ENCODE assay signal across 13 mouse cellular contexts in genomic region chr2:106355565-106355964, GRCm38 (mm10).
DNase-seq lines count a peak whose midpoint lies in the region; ATAC-seq lines count a peak whose summit lies in the region.
"Had no signal": no experiment of that assay in that cellular context is flagged by ENCODE, and none has a peak within 500 bp of the region (broad histone marks: within the 10 kb centered on the region; RNA-seq: fewer than 3 reads in every experiment).

No protein-coding gene starts in this region.

- peak; percentile 44; the same call in 1 of the 2 replicates for ATAC-seq in forebrain, embryonic 11.5 days (replicated peaks; ENCODE audit: low FRiP score)
- ATAC-seq in midbrain, embryonic 11.5 days (ENCODE audit: low FRiP score): peak; percentile 68
- ATAC-seq in midbrain, embryonic 12.5 days (ENCODE audit: low FRiP score, low read depth): peak; percentile 65
- peak; percentile 45; the same call in 1 of the 2 replicates for ATAC-seq in neural tube, embryonic 15.5 days (ENCODE audit: low FRiP score)

- no peak overlapping the region for H3K9ac ChIP-seq in forebrain, embryonic 11.5 days (ENCODE audit: low read length)
- H3K9ac ChIP-seq in midbrain, embryonic 11.5 days (ENCODE audit: low read length): no peak overlapping the region
- no peak overlapping the region for H3K9ac ChIP-seq in midbrain, embryonic 12.5 days (replicated peaks)
- no peak overlapping the region for H3K9ac ChIP-seq in neural tube, embryonic 15.5 days (replicated peaks)
- H3K9ac ChIP-seq: embryonic facial prominence, embryonic 13.5 days; liver, embryonic 15.5 days had no signal

- H3K4me2 ChIP-seq in forebrain, embryonic 11.5 days (ENCODE audit: low read depth, low read length, severe bottlenecking): no peak overlapping the region
- H3K4me2 ChIP-seq in midbrain, embryonic 11.5 days: no peak overlapping the region
- H3K4me2 ChIP-seq in midbrain, embryonic 12.5 days (replicated peaks): no peak overlapping the region
- H3K4me2 ChIP-seq in neural tube, embryonic 15.5 days: no peak overlapping the region
- H3K4me2 ChIP-seq: liver, embryonic 15.5 days had no signal

- H3K9me3 ChIP-seq in forebrain, embryonic 11.5 days (ENCODE audit: control insufficient read depth, low read length): no peaks in the 10 kb centered on the region
- H3K9me3 ChIP-seq in forebrain, embryonic 10.5 days: no peaks in the 10 kb centered on the region
- no peaks in the 10 kb centered on the region for H3K9me3 ChIP-seq in midbrain, embryonic 11.5 days (ENCODE audit: control insufficient read depth, low read length)
- no peaks in the 10 kb centered on the region for H3K9me3 ChIP-seq in midbrain, embryonic 10.5 days (replicated peaks)
- H3K9me3 ChIP-seq in midbrain, embryonic 12.5 days: no peaks in the 10 kb centered on the region
- H3K9me3 ChIP-seq in neural tube, embryonic 15.5 days (replicated peaks): no peaks in the 10 kb centered on the region
- H3K9me3 ChIP-seq: embryonic facial prominence, embryonic 13.5 days; liver, embryonic 15.5 days had no signal

- no peak overlapping the region for H3K27ac ChIP-seq in forebrain, embryonic 11.5 days (ENCODE audit: low read depth, low read length)
- no peak overlapping the region for H3K27ac ChIP-seq in forebrain, embryonic 10.5 days
- H3K27ac ChIP-seq in midbrain, embryonic 11.5 days (ENCODE audit: low read depth, low read length): no peak overlapping the region
- H3K27ac ChIP-seq in midbrain, embryonic 10.5 days (replicated peaks): no peak overlapping the region
- H3K27ac ChIP-seq in midbrain, embryonic 12.5 days (replicated peaks): no peak overlapping the region
- H3K27ac ChIP-seq in neural tube, embryonic 15.5 days (replicated peaks): no peak overlapping the region
- H3K27ac ChIP-seq: embryonic facial prominence, embryonic 13.5 days; liver, embryonic 15.5 days; stomach, postnatal 0 days had no signal

- no peak for DNase-seq in forebrain, embryonic 11.5 days (ENCODE audit: low spot score)
- no peak for DNase-seq in forebrain, embryonic 10.5 days (ENCODE audit: extremely low spot score, low spot score)
- no peak for DNase-seq in midbrain, embryonic 11.5 days (ENCODE audit: low spot score, missing footprints)
- no peak for DNase-seq in midbrain, embryonic 10.5 days (ENCODE audit: low spot score)
- no peak for DNase-seq in heart, postnatal 14 days
- DNase-seq in urinary bladder, adult 18-20 months (ENCODE audit: low spot score in 2 of 2): no peak
- DNase-seq: gastrocnemius, postnatal 14 days; thymus, postnatal 25 days had no signal

- intact Hi-C loops in heart, postnatal 14 days (cut with DNase I): loop anchor here (10.0 kb wide), 1 partner anchor 1519 kb away; no protein-coding TSS in a partner anchor

- H3K36me3 ChIP-seq in forebrain, embryonic 11.5 days (ENCODE audit: control insufficient read depth, insufficient read depth, low read length): no peaks in the 10 kb centered on the region
- no peaks in the 10 kb centered on the region for H3K36me3 ChIP-seq in forebrain, embryonic 10.5 days (replicated peaks)
- H3K36me3 ChIP-seq in midbrain, embryonic 11.5 days (ENCODE audit: control insufficient read depth, insufficient read depth, low read length): no peaks in the 10 kb centered on the region
- no peaks in the 10 kb centered on the region for H3K36me3 ChIP-seq in midbrain, embryonic 10.5 days
- no peaks in the 10 kb centered on the region for H3K36me3 ChIP-seq in midbrain, embryonic 12.5 days
- no peaks in the 10 kb centered on the region for H3K36me3 ChIP-seq in neural tube, embryonic 15.5 days
- H3K36me3 ChIP-seq: embryonic facial prominence, embryonic 13.5 days; liver, embryonic 15.5 days had no signal

- H3K4me3 ChIP-seq in forebrain, embryonic 11.5 days (ENCODE audit: low read depth, low read length): no peak overlapping the region
- H3K4me3 ChIP-seq in forebrain, embryonic 10.5 days: no peak overlapping the region
- no peak overlapping the region for H3K4me3 ChIP-seq in midbrain, embryonic 11.5 days (ENCODE audit: low read depth, low read length)
- H3K4me3 ChIP-seq in midbrain, embryonic 10.5 days: no peak overlapping the region
- H3K4me3 ChIP-seq in midbrain, embryonic 12.5 days: no peak overlapping the region
- no peak overlapping the region for H3K4me3 ChIP-seq in neural tube, embryonic 15.5 days (replicated peaks)
- H3K4me3 ChIP-seq: embryonic facial prominence, embryonic 13.5 days; liver, embryonic 15.5 days had no signal

- no peaks in the 10 kb centered on the region for H3K27me3 ChIP-seq in forebrain, embryonic 11.5 days (ENCODE audit: control insufficient read depth, insufficient read depth, low read length)
- no peaks in the 10 kb centered on the region for H3K27me3 ChIP-seq in forebrain, embryonic 10.5 days (ENCODE audit: poor library complexity, severe bottlenecking)
- no peaks in the 10 kb centered on the region for H3K27me3 ChIP-seq in midbrain, embryonic 11.5 days (ENCODE audit: control insufficient read depth, insufficient read depth, low read length)
- no peaks in the 10 kb centered on the region for H3K27me3 ChIP-seq in midbrain, embryonic 10.5 days (ENCODE audit: low read depth, poor library complexity, severe bottlenecking)
- H3K27me3 ChIP-seq in midbrain, embryonic 12.5 days: no peaks in the 10 kb centered on the region
- no peaks in the 10 kb centered on the region for H3K27me3 ChIP-seq in neural tube, embryonic 15.5 days (replicated peaks)
- H3K27me3 ChIP-seq: embryonic facial prominence, embryonic 13.5 days; liver, embryonic 15.5 days had no signal

- WGBS in forebrain, embryonic 11.5 days: 75% methylated on average over 3 of the region's 3 CpGs
- WGBS in forebrain, embryonic 10.5 days: 82% methylated on average over 3 of the region's 3 CpGs
- 79% methylated on average over 3 of the region's 3 CpGs for WGBS in midbrain, embryonic 11.5 days
- WGBS in midbrain, embryonic 10.5 days: 81% methylated on average over 3 of the region's 3 CpGs
- 67% methylated on average over 3 of the region's 3 CpGs for WGBS in midbrain, embryonic 12.5 days
- WGBS in neural tube, embryonic 15.5 days: 74% methylated on average over 3 of the region's 3 CpGs

- no peaks in the 10 kb centered on the region for H3K4me1 ChIP-seq in forebrain, embryonic 11.5 days (replicated peaks; ENCODE audit: control insufficient read depth, insufficient read depth, low read length)
- 0 out of 2 replicates have a peak, but pooled peaks cover 4% of the 10 kb centered on the region for H3K4me1 ChIP-seq in forebrain, embryonic 10.5 days
- H3K4me1 ChIP-seq in midbrain, embryonic 11.5 days (ENCODE audit: control insufficient read depth, insufficient read depth, low read length): no peaks in the 10 kb centered on the region
- H3K4me1 ChIP-seq in midbrain, embryonic 10.5 days: no peaks in the 10 kb centered on the region
- no peaks in the 10 kb centered on the region for H3K4me1 ChIP-seq in midbrain, embryonic 12.5 days
- peaks cover 4% of the 10 kb centered on the region; the same call in 1 of the 2 replicates for H3K4me1 ChIP-seq in neural tube, embryonic 15.5 days
- H3K4me1 ChIP-seq: liver, embryonic 15.5 days had no signal
